Mouse (Mus musculus): Measurements from ENCODE around the gene Ophn1.

GRCm38 (mm10) chrX:98751279-98751817 is 139.5 kb downstream of the Ophn1 start:
- TF ChIP-seq CTCF (IDR thresholded peaks at IDR 0.05; ENCODE audit: control insufficient read depth, insufficient read depth, insufficient replicate concordance, low read depth, low read length) (no peak), POLR2A (IDR thresholded peaks at IDR 0.05; ENCODE audit: control insufficient read depth, low read depth, low read length) (no peak)

Measured in testis, adult 2 months (tissue).